Mouse (Mus musculus) heart, postnatal 36 days (tissue): ENCODE measurements around the gene Vamp2. TPM values are rescaled to one million over a fixed set of nuclear protein-coding genes. Genes with fewer than 3 reads are reported as not detected.

Experiments used
- DNase-seq, 2 experiments: peaks; one replicate each; pipeline ENCODE4 v3.0.0; 2021 to 2022
- intact Hi-C: fragments of 180-260 bp; cut with DNase I; formaldehyde crosslinking; loops from one replicate; pipeline ENCODE4 v1.15.1; 2025
- total RNA-seq, 2 experiments: library from RNA; stranded (reverse); gene quantifications; 2 replicates each; pipeline ENCODE4 v1.2.3; 2021

The Vamp2 gene
- total RNA-seq, 2 experiments from 2014 or later = 50.5 to 72.7 TPM

- intact Hi-C loops = loop anchor here (1.0 kb wide), 2 partner anchors 61 to 83 kb away; no protein-coding TSS in a partner anchor
- DNase-seq = peak; percentile 91 to 94
These were observed 35.6 kb downstream of the Vamp2 start for GRCm38 (mm10) chr11:69123693-69124497.

GRCm38 (mm10) chr11:69124498-69124847 lies 36.2 kb downstream of the Vamp2 start:
- peak; percentile 69 to 70 for DNase-seq
- intact Hi-C loops = loop anchor here (1.0 kb wide), 2 partner anchors 61 to 83 kb away; no protein-coding TSS in a partner anchor

GRCm38 (mm10) chr11:69125041-69125851 lies 37.0 kb downstream of the Vamp2 start:
- DNase-seq = peak; percentile 81 to 84
- intact Hi-C loops = loop anchor here (5.0 kb wide), 2 partner anchors 117 to 223 kb away; partner anchors contain the start of gene Rpl26

GRCm38 (mm10) chr11:69125852-69125918 lies 37.4 kb downstream of the Vamp2 start, which contains the start of gene Aloxe3:
Aloxe3 (plus strand) TSS chr11:69125896.
- intact Hi-C loops = loop anchor here (5.0 kb wide), 2 partner anchors 117 to 223 kb away; partner anchors contain the start of gene Rpl26

GRCm38 (mm10) chr11:69125919-69126705 lies 37.8 kb downstream of the Vamp2 start:
- DNase-seq = peak in 1 of 2 experiments; percentile 16
- intact Hi-C loops = loop anchor here (5.0 kb wide), 2 partner anchors 116 to 224 kb away; partner anchors contain the start of gene Rpl26

More at GRCm38 (mm10) chr11:69125852-69125918, 37.4 kb downstream of the Vamp2 start, which contains the start of gene Aloxe3:
- DNase-seq = no peak

GRCm38 (mm10) chr11:69126706-69127095 lies 38.4 kb downstream of the Vamp2 start:
- no peak for DNase-seq
- intact Hi-C loops = loop anchor here (1.0 to 5.0 kb wide), 3 partner anchors 23 to 224 kb away; partner anchors contain the start of gene Rpl26

- no peak for DNase-seq
- intact Hi-C loops = loop anchor here (5.0 kb wide), 2 partner anchors 114 to 226 kb away; partner anchors contain the start of gene Rpl26
These were observed 40.3 kb downstream of the Vamp2 start for GRCm38 (mm10) chr11:69128426-69129122.

GRCm38 (mm10) chr11:69133566-69133922 lies 45.3 kb downstream of the Vamp2 start:
- intact Hi-C loops = no loop called here
- DNase-seq = no peak

- DNase-seq = peak; percentile 35 to 36
- intact Hi-C loops = no loop called here
These were observed 45.8 kb downstream of the Vamp2 start for GRCm38 (mm10) chr11:69133923-69134621.

- no peak for DNase-seq
- intact Hi-C loops = no loop called here
These were observed 46.3 kb downstream of the Vamp2 start for GRCm38 (mm10) chr11:69134622-69134968.

GRCm38 (mm10) chr11:69135361-69135760 lies 47.1 kb downstream of the Vamp2 start:
- no peak for DNase-seq
- intact Hi-C loops = no loop called here

Other genes starting within 250 kb of the Vamp2 start
- 10 to 100 TPM; 60.9 to 71.3 TPM for gene Ndel1, start 216.6 kb upstream of the Vamp2 start, total RNA-seq
- not detected for gene Rnf222, start 199.9 kb upstream of the Vamp2 start, total RNA-seq
- 100 to 1,000 TPM; 655 to 678 TPM for gene Rpl26, start 186.9 kb upstream of the Vamp2 start, total RNA-seq
- gene Odf4, start 161.4 kb upstream of the Vamp2 start, total RNA-seq = not detected
- gene Arhgef15, start 131.0 kb upstream of the Vamp2 start, total RNA-seq = 10 to 100 TPM; 25.6 to 32.5 TPM
- gene Slc25a35, start 120.4 kb upstream of the Vamp2 start, total RNA-seq = 1 to 10 TPM; 5.0 to 5.8 TPM
- 10 to 100 TPM; 78.9 to 97.0 TPM for gene Rangrf, start 113.3 kb upstream of the Vamp2 start, total RNA-seq
- gene Pfas, start 80.0 kb upstream of the Vamp2 start, total RNA-seq = 1 to 10 TPM; 5.8 to 8.3 TPM
- gene Ctc1, start 72.6 kb upstream of the Vamp2 start, total RNA-seq = 10 to 100 TPM; 12.5 to 14.3 TPM
- 1 to 10 TPM in 1 of 2 experiments, under 1 TPM in 1; 0.72 to 1.2 TPM for gene Aurkb, start 42.8 kb upstream of the Vamp2 start, total RNA-seq
- gene Borcs6, start 28.8 kb upstream of the Vamp2 start, total RNA-seq = 10 to 100 TPM; 16.0 to 17.1 TPM
- gene Tmem107, start 17.7 kb upstream of the Vamp2 start, total RNA-seq = 1 to 10 TPM; 4.2 to 6.1 TPM
- gene Per1, start 6.7 kb downstream of the Vamp2 start, total RNA-seq = 10 to 100 TPM; 34.2 to 82.1 TPM
- gene Hes7, start 31.9 kb downstream of the Vamp2 start, total RNA-seq = not detected
- gene 9130213A22Rik, start 34.1 kb downstream of the Vamp2 start, total RNA-seq = under 1 TPM in 1 of 2 experiments, not detected in 1; 0.22 TPM
- not detected for gene Aloxe3, start 37.4 kb downstream of the Vamp2 start, total RNA-seq
- not detected for gene Alox12b, start 68.5 kb downstream of the Vamp2 start, total RNA-seq
- gene Alox8, start 109.4 kb downstream of the Vamp2 start, total RNA-seq = 1 to 10 TPM; 1.4 to 2.1 TPM
- 1 to 10 TPM; 1.5 to 1.7 TPM for gene Gucy2e, start 148.5 kb downstream of the Vamp2 start, total RNA-seq
- 1 to 10 TPM; 2.8 to 3.1 TPM for gene Cntrob, start 235.3 kb downstream of the Vamp2 start, total RNA-seq
- gene Trappc1, start 235.5 kb downstream of the Vamp2 start, total RNA-seq = 10 to 100 TPM; 54.3 to 60.1 TPM
- gene Kcnab3, start 237.8 kb downstream of the Vamp2 start, total RNA-seq = under 1 TPM in 1 of 2 experiments, not detected in 1; 0.28 TPM